Mouse (Mus musculus): Measurements from ENCODE around the gene Mpnd. TPM values are rescaled to one million over a fixed set of nuclear protein-coding genes. Genes with fewer than 3 reads are reported as not detected.
A peak's percentile ranks its signal among the peaks of the same experiment; 100 is the strongest.

The Mpnd gene
- polyA plus RNA-seq, 2 experiments from 2014 or later, result 9.2 to 13.7 TPM

DNA sequence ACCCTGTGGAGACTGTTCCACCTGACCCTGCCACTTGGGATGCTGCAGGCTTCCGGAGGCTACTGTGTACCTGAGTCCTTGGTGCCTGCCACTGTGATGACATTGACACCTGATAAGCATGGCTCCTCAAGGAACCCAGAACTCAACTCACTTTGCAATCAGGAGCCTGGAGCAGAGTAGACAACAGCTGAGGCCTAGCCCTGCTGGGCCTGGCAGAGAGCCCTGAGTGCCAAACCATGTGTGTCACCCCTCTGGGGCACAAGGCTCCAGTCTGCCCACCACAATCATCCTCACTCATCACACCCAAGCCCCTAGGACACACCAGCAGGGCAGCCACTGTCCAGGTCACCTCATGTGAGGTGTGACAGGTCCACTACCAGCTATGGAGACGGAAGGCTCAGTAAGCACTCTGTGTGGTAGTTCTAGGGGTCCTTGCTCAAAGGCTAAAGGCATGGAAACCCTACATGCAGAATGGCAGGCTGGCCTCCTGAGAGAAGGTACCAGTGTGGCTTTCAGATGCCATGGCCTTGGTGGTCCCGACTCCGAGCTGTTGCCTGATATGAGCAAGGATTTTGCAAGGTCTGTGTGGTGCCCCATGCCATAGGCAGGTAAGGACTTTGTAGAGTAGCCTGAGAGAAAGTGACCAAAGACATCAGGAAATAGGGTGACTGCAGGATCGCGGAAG is 15.0 kb downstream of the Mpnd start:
- ATAC-seq, result no peak

DNA sequence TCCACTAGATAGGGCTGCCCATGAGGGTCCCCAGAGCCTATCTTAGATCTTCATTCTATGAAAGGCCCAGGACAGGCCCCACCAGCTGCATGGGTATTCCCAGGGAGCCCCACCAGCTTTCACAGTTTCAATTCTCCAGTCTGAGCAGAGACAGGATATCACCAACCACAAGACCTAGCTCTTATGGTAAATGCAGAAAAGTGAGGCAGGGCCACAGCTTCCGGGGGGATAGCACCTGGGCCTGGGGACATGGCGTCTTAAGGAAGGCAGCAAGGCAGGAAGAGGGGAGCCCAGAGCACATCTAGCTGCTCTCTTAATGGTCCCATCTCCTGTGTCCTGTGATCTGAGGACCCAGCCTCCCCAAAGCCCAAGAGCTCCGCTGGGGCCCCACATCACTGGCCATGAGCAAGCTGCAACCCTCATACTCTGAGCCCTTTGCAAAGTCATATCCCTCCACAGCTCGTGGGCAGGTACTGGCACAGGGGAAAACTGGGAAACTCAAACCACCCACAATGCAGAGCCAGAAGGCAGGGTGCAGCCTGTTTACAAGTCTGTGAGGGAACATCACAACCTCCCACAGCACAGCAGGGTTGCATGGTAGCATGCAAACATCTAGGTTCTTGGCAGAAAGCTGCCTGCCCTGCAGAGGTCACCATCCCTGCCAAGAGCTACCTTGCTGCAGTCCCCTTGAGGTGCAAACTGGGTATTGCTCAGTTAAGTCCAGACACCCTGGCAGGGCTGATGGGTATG is 15.8 kb downstream of the Mpnd start:
- ATAC-seq, result peak; percentile 84

DNA sequence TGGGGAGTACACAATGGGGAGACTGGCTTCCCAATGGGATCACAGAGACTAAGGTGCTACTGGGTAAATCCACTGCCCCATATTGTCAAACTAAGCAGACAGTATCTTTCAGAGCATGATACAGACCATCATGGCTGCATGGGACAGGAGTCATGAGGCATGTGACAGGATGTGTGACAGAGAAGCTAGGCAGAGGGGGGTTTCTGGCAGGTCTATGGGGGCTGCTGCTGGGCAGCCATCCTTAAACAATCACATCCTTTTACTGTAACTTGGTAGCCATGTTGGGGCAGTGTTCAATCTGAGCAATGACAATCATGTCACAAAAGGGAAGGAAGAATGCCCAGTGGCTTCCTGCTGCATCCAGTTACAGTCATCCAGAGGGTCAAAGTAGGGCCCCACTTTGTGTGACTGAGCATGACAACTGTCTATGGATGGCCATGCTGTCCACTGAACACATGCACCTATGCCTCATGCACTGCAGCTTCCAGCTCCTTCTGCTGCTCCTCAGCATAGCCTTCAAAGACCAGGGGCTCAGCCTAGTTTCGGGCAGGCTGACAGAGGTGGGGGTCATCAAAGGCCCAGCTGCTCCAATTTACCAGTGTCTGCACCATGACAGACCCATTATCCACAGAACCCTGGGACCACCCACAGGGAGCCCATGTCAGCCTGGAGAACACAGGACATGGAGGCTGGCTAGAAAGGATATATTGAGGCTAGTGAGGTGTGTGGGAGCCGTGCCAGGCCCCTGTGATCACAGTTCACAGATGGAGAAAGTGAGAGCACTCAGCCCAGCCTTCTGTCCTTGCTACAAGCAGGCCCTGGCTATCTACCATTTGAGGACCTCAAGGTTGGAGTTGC is 16.8 kb downstream of the Mpnd start:
- peak; percentile 31 for ATAC-seq

DNA sequence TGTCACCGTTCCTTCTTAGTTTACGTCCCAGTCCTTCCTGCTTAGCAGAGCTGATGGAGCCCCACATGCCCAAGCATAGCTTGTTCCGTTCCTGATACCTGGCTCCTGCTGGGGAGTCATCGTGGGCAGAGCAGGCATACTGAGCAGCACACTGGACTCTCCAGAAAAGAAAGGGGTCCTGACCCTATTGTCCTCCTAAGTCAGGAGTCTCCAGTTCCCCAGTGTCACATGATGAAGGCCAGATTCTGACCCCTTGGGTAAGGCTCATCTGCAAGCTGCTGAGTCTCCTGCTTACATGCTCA is 17.4 kb downstream of the Mpnd start:
- no peak for ATAC-seq

DNA sequence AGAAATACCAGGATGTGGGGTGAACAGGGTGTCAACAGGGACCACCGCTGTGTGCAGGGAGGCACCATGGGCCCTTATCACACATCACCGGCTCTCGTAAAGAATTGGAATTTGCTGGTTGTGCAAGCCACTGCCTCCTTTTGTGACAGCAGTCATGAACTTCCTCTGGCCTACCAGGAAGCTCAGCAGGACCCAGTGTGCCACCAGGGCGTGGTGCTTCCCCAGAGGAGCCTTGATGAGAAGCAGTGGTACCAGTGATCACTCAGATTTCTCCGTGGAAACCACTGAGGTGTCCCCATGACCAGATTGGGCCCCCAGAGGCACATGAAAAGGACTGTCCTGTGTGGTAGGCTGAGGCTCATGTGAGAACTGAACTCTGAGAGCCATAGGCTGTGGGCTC is 17.9 kb downstream of the Mpnd start:
- peak; percentile 45 for ATAC-seq

DNA sequence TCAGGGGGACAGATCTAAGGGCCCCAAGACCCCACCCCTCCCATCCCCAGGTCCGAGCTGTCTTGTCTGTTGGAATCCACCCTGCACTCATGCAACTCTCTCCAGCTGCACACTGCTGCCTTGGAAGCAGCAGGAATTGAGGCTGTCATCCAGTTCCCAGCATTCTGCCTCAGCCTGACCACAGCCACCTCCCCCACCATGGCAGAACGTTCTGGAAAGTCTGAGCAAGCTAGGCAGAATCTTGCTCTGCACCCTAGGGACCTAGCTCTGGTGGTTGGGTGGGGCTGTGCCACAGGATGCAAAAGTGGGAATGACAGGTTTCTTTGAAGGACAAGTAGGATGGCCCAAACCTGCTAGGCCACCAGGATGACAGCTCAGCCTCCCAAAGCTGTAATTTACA is 19.0 kb downstream of the Mpnd start:
- no peak for ATAC-seq

DNA sequence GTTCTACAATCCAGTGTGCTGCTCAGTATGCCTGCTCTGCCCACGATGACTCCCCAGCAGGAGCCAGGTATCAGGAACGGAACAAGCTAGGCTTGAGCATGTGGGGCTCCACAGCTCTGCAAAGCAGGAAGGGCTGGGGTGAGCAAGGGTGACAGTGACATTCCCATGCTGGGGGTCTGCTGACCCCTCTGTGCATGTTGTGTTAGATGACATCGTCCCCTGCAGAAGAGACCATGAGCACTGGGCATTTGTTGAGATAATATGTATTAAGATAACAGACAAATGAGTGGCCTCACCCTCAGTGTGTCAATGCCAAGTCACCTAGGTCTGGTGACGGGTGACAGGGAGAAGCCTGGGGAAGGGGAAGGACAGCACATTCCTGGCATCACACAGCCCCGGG is 19.4 kb downstream of the Mpnd start:
- ATAC-seq, result no peak

DNA sequence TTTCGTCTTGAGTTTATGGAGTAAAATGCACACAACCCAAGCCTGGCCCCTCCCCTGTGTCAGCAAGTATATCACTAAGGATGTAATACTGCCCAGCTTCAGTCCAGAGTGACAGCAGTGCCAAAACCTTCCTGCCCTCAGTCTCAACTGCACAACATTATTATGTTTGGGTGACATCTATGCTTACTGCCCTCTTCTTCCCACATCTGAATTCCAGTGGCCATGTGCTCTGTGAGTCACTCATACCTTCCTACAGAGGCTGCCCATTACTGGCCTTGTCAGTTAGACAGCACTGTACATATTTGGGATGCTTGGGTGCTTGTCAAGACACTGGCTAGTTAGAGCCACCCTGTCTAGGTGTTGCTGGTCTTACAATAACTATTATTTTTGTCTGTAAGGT is 20.8 kb downstream of the Mpnd start:
- no peak for ATAC-seq

DNA sequence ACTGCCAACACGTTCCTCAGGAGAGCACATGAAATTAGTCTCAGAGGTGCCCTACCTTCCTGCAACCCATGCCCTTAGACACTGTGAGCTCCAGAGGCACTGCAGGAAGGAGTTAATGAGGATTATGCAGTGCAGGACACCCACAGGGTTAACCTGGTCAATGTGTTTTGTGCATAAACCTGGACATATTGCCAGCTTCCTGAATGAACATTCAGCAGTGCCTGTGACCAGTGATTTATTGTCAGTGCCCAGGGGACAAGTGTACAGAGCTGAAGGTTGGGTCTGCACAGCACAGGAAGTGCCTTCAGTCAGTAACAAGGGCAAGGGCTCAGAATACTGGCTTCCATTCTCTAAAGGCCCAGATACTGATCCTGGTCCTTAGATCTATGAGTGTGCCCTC is 21.4 kb downstream of the Mpnd start:
- ATAC-seq, result no peak

DNA sequence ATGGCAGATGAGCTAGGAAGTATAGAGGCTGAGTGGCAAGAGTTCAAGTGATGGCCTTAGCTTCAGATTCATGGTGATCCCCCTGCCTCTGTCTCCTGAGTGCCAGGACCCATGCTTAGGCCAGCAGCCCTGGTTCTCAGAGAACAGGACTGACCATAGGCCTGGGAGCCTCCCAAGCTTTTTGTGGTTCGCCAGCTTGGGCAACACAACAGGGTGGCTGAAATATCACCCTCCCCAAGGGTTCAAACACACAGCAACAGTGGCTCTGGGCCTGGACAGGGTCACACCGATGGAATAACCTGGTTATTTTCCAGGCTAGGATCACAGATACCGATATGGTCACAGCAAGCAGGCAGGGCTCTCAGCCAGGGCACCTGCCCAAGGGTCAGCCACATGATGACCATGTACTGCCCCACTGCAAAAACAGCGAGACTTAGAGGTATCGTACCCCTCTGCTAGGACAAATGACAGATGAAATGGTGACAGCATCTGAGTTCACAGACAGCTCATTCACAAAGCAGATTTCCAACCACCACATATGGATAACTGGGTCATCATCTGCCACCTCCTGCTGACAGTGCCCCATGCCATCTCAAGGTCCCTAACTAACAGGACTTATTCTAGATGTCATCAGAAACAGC is 22.4 kb downstream of the Mpnd start:
- ATAC-seq, result no peak

DNA sequence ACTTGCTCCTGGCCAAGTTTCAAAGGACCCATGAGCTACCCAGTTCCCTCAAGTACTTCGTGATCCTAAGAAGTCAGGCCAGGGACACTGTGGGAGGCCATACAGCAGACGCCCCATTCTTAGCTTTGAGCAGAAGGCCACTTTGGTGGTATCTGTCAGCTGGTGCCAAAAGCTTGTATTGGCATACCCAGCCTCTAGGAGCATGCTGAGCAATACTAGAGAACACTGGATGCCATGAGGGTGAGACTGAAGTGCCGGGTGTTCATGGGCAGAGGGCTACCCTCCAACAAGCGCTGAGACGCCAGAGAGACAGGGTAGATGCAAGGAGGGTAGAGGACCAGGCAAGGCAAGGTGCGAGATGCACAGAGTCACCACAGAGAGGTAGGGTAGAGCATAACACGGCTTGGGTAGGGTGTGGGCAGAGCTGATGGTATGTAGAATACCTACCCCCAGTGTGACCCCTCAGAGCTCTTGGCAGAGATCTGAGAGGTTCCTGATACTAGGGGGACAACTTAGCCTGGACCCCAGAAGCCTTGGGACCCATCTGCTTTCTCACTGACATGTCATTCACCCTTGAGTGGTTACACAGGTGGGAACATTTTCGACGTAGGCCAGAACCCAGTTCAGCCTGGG is 24.8 kb downstream of the Mpnd start:
- no peak for ATAC-seq

DNA sequence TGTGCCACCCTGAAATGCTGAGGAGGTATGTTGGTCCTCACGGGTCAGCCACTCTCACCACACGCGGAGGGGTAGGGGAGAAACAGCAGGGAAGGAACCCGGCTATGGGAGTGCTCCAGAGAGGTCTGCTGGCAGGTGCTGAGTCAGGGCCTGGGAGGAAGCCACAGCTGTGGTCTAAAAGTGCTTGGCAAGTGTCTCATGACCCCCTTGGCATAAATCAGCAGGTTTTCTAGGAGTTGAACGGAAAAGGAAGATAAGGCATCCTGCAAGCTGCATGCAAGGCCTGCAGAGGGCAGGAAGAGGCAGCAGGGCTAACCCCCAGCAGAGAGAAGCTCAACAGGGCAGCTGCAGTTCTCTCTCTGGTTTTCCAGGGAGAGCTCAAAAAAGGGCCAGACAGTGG is 25.4 kb downstream of the Mpnd start:
- ATAC-seq, result no peak

DNA sequence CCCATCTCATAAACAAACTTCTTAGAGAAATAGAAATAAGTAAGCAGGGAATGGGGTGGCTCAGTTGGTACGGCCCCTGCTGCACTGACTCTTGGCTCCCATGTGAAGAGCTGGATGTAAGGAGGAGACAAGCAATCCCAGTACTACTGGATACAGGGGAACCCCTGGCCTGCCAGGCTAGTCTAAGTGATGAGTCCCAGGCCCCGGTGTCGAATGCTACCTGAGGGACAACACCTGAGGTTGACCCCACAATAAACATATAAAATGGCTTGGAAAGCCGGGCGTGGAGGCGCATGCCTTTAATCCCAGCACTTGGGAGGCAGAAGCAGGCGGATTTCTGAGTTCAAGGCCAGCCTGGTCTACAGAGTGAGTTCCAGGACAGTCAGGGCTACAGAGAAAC is 25.9 kb downstream of the Mpnd start:
- ATAC-seq, result no peak

DNA sequence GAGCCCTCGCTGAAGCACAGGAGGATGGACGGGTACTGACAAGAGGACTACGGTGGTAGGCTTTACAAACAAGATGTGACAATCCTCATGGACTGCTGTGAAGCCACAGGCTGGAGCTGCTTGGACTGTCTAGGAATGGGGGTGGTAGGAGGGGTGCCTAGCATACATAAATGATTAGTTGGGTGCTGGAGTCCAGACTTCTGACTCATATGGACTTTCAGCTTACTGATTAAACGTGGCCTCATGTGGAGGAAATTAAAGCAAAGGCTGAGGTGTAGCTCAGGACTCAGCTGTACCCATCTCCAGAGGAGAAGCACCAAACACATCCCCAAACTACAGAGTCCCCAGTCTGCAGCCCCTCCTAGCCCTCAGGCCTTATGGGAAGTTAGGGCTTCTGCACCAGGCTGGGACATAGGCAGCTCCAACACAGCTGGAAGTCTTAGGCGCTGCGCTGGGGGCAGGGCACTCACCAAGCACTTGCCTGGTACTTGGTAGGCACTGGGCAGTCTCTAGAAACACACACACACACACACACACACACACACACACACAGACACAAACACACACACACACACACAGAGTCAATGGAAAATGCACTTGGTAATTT is 26.7 kb downstream of the Mpnd start:
- no peak for ATAC-seq

DNA sequence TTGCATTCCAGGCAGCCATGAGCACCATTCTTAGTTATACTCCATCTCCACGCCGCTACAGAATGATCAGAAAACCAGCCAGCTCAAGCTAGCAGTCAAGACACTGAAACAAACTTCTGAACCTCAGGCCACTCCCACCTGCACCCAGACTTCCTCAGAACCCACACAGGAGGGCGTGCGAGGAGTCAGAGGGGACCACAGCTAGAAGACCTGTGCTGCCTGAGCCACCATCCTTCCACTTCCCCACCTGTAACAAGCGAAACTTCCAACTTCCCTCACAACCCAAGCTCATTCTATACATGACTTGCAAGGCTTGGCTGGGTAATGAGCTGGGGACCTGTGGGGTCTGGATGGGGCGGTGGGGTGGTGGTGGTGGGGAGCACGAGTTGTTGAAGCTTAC is 27.3 kb downstream of the Mpnd start:
- ATAC-seq, result no peak

DNA sequence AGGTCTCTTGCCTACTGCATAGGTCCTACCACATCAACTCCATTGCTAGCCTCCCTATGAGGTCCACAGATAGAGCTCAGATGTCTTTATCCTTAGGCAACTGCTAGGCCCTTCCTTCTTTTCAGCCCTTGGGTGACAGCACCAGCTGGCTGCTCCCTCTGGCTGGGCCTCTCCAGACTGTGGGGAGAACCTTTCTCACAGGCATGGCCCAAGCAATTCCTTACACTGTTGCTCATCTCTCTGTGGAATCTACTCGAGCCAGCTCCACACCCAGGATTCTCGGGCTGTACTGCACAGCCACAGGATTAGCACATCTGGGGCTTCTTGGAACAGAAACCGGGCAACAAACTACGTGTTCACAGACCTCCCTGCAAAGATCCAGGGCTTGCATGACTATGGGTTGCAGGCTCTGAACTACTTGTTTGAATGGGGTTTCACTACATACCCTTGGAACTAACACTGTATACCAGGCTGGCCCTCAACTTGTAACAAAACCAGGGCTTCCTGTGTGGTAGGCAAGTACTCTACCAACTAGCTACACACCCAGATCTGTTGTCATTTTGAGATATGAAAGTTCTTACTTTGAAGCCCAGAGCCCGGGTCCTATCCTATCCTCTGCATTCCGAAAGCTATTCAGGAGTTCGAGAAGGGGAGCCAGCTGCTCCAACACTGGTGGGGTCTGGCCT is 28.7 kb downstream of the Mpnd start:
- ATAC-seq, result peak; percentile 18

DNA sequence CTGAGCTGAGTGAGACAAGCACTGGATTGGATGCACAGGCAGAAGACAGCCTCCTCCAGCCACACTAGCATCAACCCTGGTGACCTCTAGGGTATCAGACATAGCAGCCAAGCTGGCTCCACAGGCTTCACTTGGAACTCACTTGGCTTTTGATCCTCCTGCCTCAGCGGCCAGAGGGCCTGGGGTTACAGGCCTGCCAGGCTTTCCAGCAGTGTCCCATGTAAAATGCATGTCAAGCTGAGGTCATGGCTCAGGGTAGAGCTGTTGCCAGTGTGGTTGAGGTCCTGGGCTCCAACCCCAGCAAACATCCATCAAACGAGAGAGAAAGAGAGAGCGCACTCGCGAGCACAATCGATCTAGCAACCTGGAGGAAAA is 29.2 kb downstream of the Mpnd start:
- no peak for ATAC-seq

DNA sequence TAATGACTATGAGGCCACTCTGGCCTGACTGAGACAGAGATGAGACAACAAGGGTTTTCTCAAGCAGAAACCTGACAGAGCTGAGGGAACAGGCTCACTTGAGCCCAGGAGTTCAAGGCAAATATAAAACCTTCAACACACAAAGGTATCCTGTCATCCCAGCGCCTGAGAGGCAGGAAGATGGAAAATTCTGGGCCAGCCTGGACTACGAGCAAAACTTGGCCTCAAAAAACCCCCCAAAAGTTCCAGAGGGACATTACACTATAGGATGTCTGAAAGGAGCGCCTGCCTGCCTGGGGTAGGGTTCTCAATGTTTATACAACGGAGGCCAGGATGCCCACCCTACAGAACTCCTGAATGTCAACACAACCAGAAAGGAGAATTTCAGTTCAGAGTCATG is 29.7 kb downstream of the Mpnd start:
- ATAC-seq, result no peak

DNA sequence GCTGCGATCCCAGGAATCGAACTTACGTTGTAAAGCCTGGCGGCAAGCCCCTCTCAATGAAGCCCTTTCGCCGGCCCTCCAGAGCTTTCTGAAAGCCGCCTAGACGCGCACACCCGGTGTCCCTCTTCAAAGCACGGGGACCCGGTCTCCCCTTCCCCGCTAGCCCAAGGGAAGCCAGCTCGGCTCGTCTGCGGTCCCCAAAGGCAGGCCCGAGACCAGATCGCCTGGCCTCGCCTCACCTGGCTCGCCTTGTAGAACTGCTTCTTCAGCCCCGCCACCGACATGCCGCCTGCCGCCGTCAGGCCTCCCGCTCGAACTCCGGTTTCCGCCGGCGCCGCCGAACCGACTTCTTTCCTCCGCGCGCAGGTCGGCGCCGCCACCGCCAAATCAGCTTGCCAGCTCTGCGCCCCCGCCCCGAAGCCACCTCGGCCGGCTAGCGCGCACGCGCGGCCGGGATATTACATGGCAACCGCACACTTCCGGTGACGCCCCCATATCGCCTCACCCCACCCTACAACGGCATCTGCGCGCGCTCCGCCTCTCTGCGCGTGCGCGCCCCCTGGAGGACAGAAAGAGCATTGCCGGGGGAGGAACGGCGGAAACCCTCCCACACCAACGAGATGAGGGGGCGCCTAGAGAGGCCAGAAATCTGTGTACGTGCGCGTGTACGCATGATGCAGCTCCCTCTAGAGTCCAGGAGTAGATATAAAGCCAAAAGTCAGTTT is 30.8 kb downstream of the Mpnd start, which contains the start of gene Sh3gl1:
TSS of gene Sh3gl1 (minus strand) at position 460 of the 725 bp plus-strand sequence.
- peak; percentile 81 for ATAC-seq

DNA sequence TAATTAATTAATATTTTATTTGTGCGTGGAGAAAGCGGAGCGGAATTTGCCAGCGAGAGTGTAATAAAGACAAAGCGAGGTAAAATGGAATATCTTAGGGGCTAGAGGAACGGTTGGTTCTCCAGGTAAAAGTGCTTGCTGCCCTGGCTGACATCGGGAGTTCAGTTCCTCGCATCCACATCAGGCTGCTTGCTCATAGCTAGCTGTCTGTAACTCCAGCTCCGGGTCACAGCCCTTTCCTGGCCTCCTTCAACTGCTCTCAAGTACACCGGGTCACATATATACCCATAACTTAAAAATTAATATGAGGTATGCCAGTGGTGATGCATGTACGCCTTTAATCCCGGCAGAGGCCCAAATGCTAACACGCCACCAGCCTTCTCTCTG is 31.4 kb downstream of the Mpnd start:
- no peak for ATAC-seq
